Mouse (Mus musculus) megakaryocyte, adult 5-6 weeks (primary cell): ENCODE measurements around the gene Traf7. TPM values are rescaled to one million over a fixed set of nuclear protein-coding genes. Genes with fewer than 3 reads are reported as not detected.

Experiments used
- ATAC-seq: 2 replicates; pipeline ENCODE4 v1.8.0; 2016; ENCODE audit warnings: mild to moderate bottlenecking, inconsistent platforms; ENCODE audit not compliant: poor library complexity, severe bottlenecking
- total RNA-seq, 2 experiments: library from RNA; stranded (forward) in 1 of 2; stranded (reverse) in 1 of 2; fragments of 153-499, 151-499 nt in 1 of 2; fragments of 221-1000, 200-1000 nt in 1 of 2; gene quantifications; 2 replicates each; pipeline versions ENCODE4 v1.2.3 to v1.2.4; 2015 to 2017

Traf7 gene
- total RNA-seq, 2 experiments from 2014 or later = 46.4 to 82.8 TPM

- ATAC-seq = peak; percentile 91
These were observed 48.9 kb downstream of the Traf7 start, which contains the start of gene Mlst8 for GRCm38 (mm10) chr17:24478663-24479380. Gene Mlst8, minus strand, starts transcription at chr17:24479078.

- no peak for ATAC-seq
These were observed 49.6 kb downstream of the Traf7 start for GRCm38 (mm10) chr17:24477985-24478600.

- peak; percentile 49 for ATAC-seq
These were observed 50.4 kb downstream of the Traf7 start for GRCm38 (mm10) chr17:24477053-24477984.

- ATAC-seq = no peak
These were observed 51.5 kb downstream of the Traf7 start for GRCm38 (mm10) chr17:24476022-24476776.

- ATAC-seq = no peak
These were observed 52.2 kb downstream of the Traf7 start for GRCm38 (mm10) chr17:24475586-24475985.

- ATAC-seq = no peak
These were observed 53.2 kb downstream of the Traf7 start for GRCm38 (mm10) chr17:24474557-24474956.

GRCm38 (mm10) chr17:24473612-24474275 lies 54.0 kb downstream of the Traf7 start, which contains the start of gene Bricd5:
Gene Bricd5, plus strand, starts transcription at chr17:24473884.
- no peak for ATAC-seq

GRCm38 (mm10) chr17:24472512-24472911 lies 55.2 kb downstream of the Traf7 start:
- ATAC-seq = no peak

- ATAC-seq = no peak
These were observed 56.8 kb downstream of the Traf7 start for GRCm38 (mm10) chr17:24470701-24471527.

- peak; percentile 96 for ATAC-seq
These were observed 57.7 kb downstream of the Traf7 start, which contains the start of the genes E4f1 and Pgp for GRCm38 (mm10) chr17:24469910-24470602. Gene E4f1, minus strand, starts transcription at chr17:24470313. Gene Pgp, plus strand, starts transcription at chr17:24470392.

GRCm38 (mm10) chr17:24469336-24469909 lies 58.3 kb downstream of the Traf7 start:
- no peak for ATAC-seq

GRCm38 (mm10) chr17:24468636-24469246 lies 59.0 kb downstream of the Traf7 start:
- ATAC-seq = no peak

GRCm38 (mm10) chr17:24463374-24464133 lies 64.2 kb downstream of the Traf7 start:
- peak; percentile 82 for ATAC-seq

- ATAC-seq = no peak
These were observed 64.8 kb downstream of the Traf7 start for GRCm38 (mm10) chr17:24462932-24463331.

- peak; percentile 49; the same call in 1 of the 2 replicates for ATAC-seq
These were observed 66.2 kb downstream of the Traf7 start for GRCm38 (mm10) chr17:24461580-24461979.
